Mouse (Mus musculus) liver (tissue): ENCODE measurements around the gene Rhox2b.
"Not testable (repeated sequence)": the region's sequence is repeated elsewhere in the genome, so short reads cannot be mapped to it uniquely, and the experiment has no call there.

Source experiments
- DNase-seq: peaks from one replicate; pipeline ENCODE4 v3.0.0-alpha.2; 2020; ENCODE audit warnings: mixed read lengths

Rhox2b gene

GRCm38 (mm10) chrX:37411767-37412166, at the start of gene Rhox2b:
TSS of gene Rhox2b (plus strand) at chrX:37412067.
- not testable (repeated sequence) for DNase-seq

DNA sequence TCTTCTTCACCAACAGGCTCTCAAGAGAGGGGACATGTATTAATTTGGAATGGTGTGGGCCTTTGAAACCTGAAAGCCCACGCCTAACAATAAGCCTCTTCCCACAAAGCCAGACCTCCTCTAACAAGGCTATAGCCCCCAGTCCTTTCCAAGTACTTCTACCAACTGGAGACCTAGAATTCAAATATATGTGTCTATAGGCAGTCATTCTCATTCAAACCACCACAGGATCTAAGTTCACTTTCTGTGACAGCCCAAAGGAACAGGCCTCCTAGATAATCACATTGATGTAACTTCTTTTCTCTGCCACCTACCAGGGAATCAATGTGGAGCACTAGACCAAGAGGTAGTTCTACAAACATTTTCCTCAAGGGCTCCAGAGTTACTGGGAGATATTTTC, 32.1 kb upstream of the Rhox2b start, which contains the start of gene Rhox3a2:
Rhox3a2 (plus strand) TSS at position 301 of the 400 bp plus-strand sequence.
- DNase-seq = not testable (repeated sequence)

GRCm38 (mm10) chrX:37390548-37390947, 21.3 kb upstream of the Rhox2b start, which contains the start of gene Rhox4a2:
TSS of gene Rhox4a2 (plus strand) at chrX:37390848.
- DNase-seq = not testable (repeated sequence)

DNA sequence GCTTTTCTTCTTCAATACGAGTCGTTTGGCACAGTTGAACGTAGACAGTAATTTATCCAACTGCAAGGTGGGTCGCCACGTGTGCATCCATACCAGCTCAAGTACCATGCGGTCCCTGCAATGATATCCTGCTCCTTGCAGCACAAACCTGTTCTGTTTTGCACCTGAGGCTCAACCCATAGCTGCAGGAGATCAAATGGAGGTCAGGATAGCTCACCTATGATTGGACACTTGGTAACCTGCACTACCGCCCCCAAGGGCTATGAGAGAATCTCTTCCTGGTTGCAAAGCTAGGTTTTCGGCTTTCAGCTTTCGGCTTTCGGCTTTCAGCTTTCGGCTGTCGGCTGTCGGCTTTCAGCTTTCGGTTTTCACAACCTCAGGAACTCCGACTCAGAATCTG, 20.3 kb downstream of the Rhox2b start, which contains the start of gene Rhox4b:
Rhox4b (plus strand) TSS at position 301 of the 400 bp plus-strand sequence.
- not testable (repeated sequence) for DNase-seq

DNA sequence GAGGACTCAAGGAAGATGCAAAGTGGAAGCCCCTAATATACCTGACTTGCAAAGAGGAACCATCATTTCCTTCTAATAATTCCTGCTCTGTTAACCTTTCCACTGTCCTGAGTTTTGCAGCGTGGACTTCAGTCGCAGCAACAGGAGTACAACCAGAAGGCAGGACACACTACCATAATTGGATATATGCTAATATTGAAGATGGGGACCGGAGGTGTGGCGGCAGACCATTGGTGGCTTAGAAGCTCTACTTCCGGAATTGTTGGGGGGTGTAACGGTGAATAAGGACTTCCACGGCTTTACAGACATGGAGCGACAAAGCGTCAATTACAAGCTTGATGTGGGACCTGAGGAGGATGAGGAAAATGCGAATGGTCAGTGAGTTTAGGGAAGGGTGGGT, 41.5 kb downstream of the Rhox2b start, which contains the start of gene Rhox2c:
Rhox2c (plus strand) TSS at position 301 of the 400 bp plus-strand sequence.
- DNase-seq = not testable (repeated sequence)

- not testable (repeated sequence) for DNase-seq
These were observed 46.4 kb downstream of the Rhox2b start, which contains the start of gene Rhox3c for GRCm38 (mm10) chrX:37458285-37458684. TSS of gene Rhox3c (plus strand) at chrX:37458585.
